Mouse (Mus musculus) cerebellum, adult 2 months (tissue): Measurements from ENCODE around the gene Sptlc2. TPM values are rescaled to one million over a fixed set of nuclear protein-coding genes. Genes with fewer than 3 reads are reported as not detected.

Experiments used
- DNase-seq, 2 experiments: peaks; one replicate each; pipeline ENCODE4 v3.0.0; 2021
- H3K27ac ChIP-seq: fragments of 200-500 bp; 2 replicates; pipeline ENCODE4 v1.5.1; 2012; ENCODE audit warnings: low read length, control low read depth, inconsistent platforms; ENCODE audit not compliant: insufficient read depth
- H3K27me3 ChIP-seq: fragments of 200-500 bp; 2 replicates; pipeline ENCODE4 v1.6.1; 2012; ENCODE audit warnings: inconsistent platforms, mild to moderate bottlenecking, low read length, moderate library complexity; ENCODE audit not compliant: control insufficient read depth, insufficient read depth
- H3K4me1 ChIP-seq: fragments of 200-500 bp; 2 replicates; pipeline ENCODE4 v1.6.1; 2011; ENCODE audit warnings: low read length; ENCODE audit not compliant: control insufficient read depth, insufficient read depth
- H3K4me3 ChIP-seq: fragments of 200-500 bp; replicated peaks from 2 replicates; pipeline ENCODE3; 2011; ENCODE audit warnings: mild to moderate bottlenecking, low read depth, low read length, control low read depth; ENCODE audit not compliant: insufficient read depth
- CTCF ChIP-seq: fragments of 200-500 bp; IDR thresholded peaks from 2 replicates; pipeline ENCODE4 v1.5.1; 2011; ENCODE audit warnings: low read depth, mild to moderate bottlenecking, control low read depth, low read length, moderate library complexity, borderline replicate concordance; ENCODE audit not compliant: insufficient read depth
- POLR2A ChIP-seq: fragments of 200-500 bp; IDR thresholded peaks from 2 replicates; pipeline ENCODE4 v1.6.1; 2011; ENCODE audit warnings: low read length, control low read depth, borderline replicate concordance; ENCODE audit not compliant: insufficient read depth
- WGBS: fragments of 180-500 bp; shearing (Covaris S2); methylation state at CpG from one replicate; pipeline ENCODE4 v1.1.7; 2018; 5-methylcytosine and 5-hydroxymethylcytosine counted together
- polyA plus RNA-seq: library from polyadenylated mRNA; depleted of rRNA; stranded (reverse); fragments of >200 nt; gene quantifications from 2 replicates; pipeline ENCODE4 v1.2.3, GENCODE M21; 2012

Gene Sptlc2
- polyA plus RNA-seq, 1 experiment = 23.3 TPM

GRCm38 (mm10) chr12:87405165-87405564, 17.0 kb upstream of the Sptlc2 start:
- Histone ChIP-seq H3K4me1 (no peaks in the 10 kb centered on the region), H3K27me3 (no peaks in the 10 kb centered on the region), H3K27ac (no peak overlapping the region), H3K4me3 (no peak overlapping the region)
- TF ChIP-seq CTCF (no peak), POLR2A (no peak)
- 90% methylated on average over 4 of the region's 4 CpGs for WGBS
- DNase-seq = no peak

GRCm38 (mm10) chr12:87401883-87402282, 13.7 kb upstream of the Sptlc2 start:
- H3K4me3 ChIP-seq = no peak overlapping the region
- no peaks in the 10 kb centered on the region for H3K27me3 ChIP-seq
- no peak for TF ChIP-seq CTCF
- TF ChIP-seq POLR2A = no peak
- no peaks in the 10 kb centered on the region for H3K4me1 ChIP-seq
- H3K27ac ChIP-seq = no peak overlapping the region
- WGBS = 63% methylated on average over 6 of the region's 6 CpGs
- DNase-seq = no peak

- no peak for DNase-seq
- Histone ChIP-seq H3K4me1 (no peaks in the 10 kb centered on the region), H3K27me3 (no peaks in the 10 kb centered on the region), H3K27ac (no peak overlapping the region), H3K4me3 (no peak overlapping the region)
- WGBS = 87% methylated on average over 10 of the region's 10 CpGs
- TF ChIP-seq CTCF (no peak), POLR2A (no peak)
These were observed 11.1 kb upstream of the Sptlc2 start for GRCm38 (mm10) chr12:87399119-87399819.

- no peak for DNase-seq
- Histone ChIP-seq H3K27me3 (no peaks in the 10 kb centered on the region), H3K27ac (no peak overlapping the region), H3K4me3 (no peak overlapping the region), H3K4me1 (no peaks in the 10 kb centered on the region)
- no peak for TF ChIP-seq CTCF
- no peak for TF ChIP-seq POLR2A
- 63% methylated on average over 4 of the region's 4 CpGs for WGBS
These were observed 9.8 kb upstream of the Sptlc2 start for GRCm38 (mm10) chr12:87397811-87398417.

GRCm38 (mm10) chr12:87397126-87397525, 9.0 kb upstream of the Sptlc2 start:
- Histone ChIP-seq H3K27ac (no peak overlapping the region), H3K4me1 (no peaks in the 10 kb centered on the region), H3K4me3 (no peak overlapping the region), H3K27me3 (no peaks in the 10 kb centered on the region)
- DNase-seq = no peak
- no peak for TF ChIP-seq POLR2A
- TF ChIP-seq CTCF = no peak
- WGBS = 75% methylated on average over 4 of the region's 4 CpGs

- H3K27ac ChIP-seq = no peak overlapping the region
- no peak for DNase-seq
- no peaks in the 10 kb centered on the region for H3K4me1 ChIP-seq
- TF ChIP-seq POLR2A (no peak), CTCF (no peak)
- 88% methylated on average over 6 of the region's 6 CpGs for WGBS
- H3K27me3 ChIP-seq = no peaks in the 10 kb centered on the region
- H3K4me3 ChIP-seq = no peak overlapping the region
These were observed 6.2 kb upstream of the Sptlc2 start for GRCm38 (mm10) chr12:87394316-87394715.

GRCm38 (mm10) chr12:87393447-87394145, 5.4 kb upstream of the Sptlc2 start:
- 86% methylated on average over 4 of the region's 4 CpGs for WGBS
- no peak for TF ChIP-seq POLR2A
- TF ChIP-seq CTCF = no peak
- DNase-seq = no peak
- Histone ChIP-seq H3K27ac (no peak overlapping the region), H3K4me1 (no peaks in the 10 kb centered on the region), H3K27me3 (no peaks in the 10 kb centered on the region), H3K4me3 (no peak overlapping the region)
